Comparison of ENCODE assay signal across 25 mouse cellular contexts in the genomic region with DNA sequence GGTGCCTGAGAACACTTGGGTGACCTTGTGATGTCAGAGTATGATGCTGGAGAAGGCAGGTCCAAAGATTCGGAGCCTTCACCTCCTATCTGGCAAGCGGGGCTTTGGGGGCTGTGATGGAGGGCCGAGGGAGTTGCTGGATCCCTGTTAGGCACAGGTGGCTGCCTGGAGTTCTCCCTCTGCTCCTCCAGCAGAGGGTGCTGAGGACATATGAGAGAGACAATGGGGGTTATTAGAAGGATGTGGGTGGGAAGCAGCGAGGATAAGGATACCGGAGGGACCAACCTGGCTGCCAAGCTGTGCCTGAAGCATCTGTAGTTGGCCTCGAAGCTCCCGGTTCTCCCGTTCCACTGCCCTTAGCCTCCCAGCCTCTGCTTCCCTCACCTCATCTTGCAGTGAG. TPM values are rescaled to one million over a fixed set of nuclear protein-coding genes. Genes with fewer than 3 reads are reported as not detected.
DNase-seq lines count a peak whose midpoint lies in the region; ATAC-seq and TF ChIP-seq lines count a peak whose summit lies in the region.
"Had no signal": no experiment of that assay in that cellular context is flagged by ENCODE, and none has a peak within 500 bp of the region (broad histone marks: within the 10 kb centered on the region; RNA-seq: fewer than 3 reads in every experiment).

No protein-coding gene starts in this region.

- no peaks in the 10 kb centered on the region for H3K9me3 ChIP-seq in hindbrain, postnatal 0 days (ENCODE audit: low read length)
- H3K9me3 ChIP-seq in hindbrain, embryonic 14.5 days (ENCODE audit: control insufficient read depth, low read length): no peaks in the 10 kb centered on the region
- no peaks in the 10 kb centered on the region for H3K9me3 ChIP-seq in liver, embryonic 12.5 days (replicated peaks)
- no peaks in the 10 kb centered on the region for H3K9me3 ChIP-seq in liver, embryonic 14.5 days (ENCODE audit: control insufficient read depth, low read length)
- H3K9me3 ChIP-seq: embryonic facial prominence, embryonic 15.5 days; heart, embryonic 15.5 days; limb, embryonic 13.5 days; midbrain, embryonic 12.5 days; neural tube, embryonic 15.5 days had no signal

- no peak overlapping the region for H3K4me2 ChIP-seq in hindbrain, postnatal 0 days (ENCODE audit: low read depth, low read length)
- H3K4me2 ChIP-seq in hindbrain, embryonic 14.5 days (replicated peaks): no peak overlapping the region
- H3K4me2 ChIP-seq in liver, embryonic 12.5 days: no peak overlapping the region
- no peak overlapping the region for H3K4me2 ChIP-seq in liver, embryonic 14.5 days (ENCODE audit: low read depth)
- H3K4me2 ChIP-seq: embryonic facial prominence, embryonic 15.5 days; heart, embryonic 15.5 days; limb, embryonic 13.5 days; midbrain, embryonic 12.5 days; neural tube, embryonic 15.5 days had no signal

- H3K27me3 ChIP-seq in hindbrain, postnatal 0 days (ENCODE audit: insufficient read depth, low read length): peaks cover 5% of the 10 kb centered on the region; the same call in 1 of the 2 replicates
- H3K27me3 ChIP-seq in hindbrain, embryonic 14.5 days (ENCODE audit: control insufficient read depth, insufficient read depth, low read length): peaks cover 19% of the 10 kb centered on the region; the same call in 1 of the 2 replicates
- H3K27me3 ChIP-seq in liver, embryonic 12.5 days (replicated peaks): peaks cover 25% of the 10 kb centered on the region
- H3K27me3 ChIP-seq in liver, embryonic 14.5 days (ENCODE audit: control insufficient read depth, insufficient read depth, low read length): no peaks in the 10 kb centered on the region

- H3K4me1 ChIP-seq in hindbrain, postnatal 0 days (ENCODE audit: insufficient read depth, low read length): peaks cover 6% of the 10 kb centered on the region; the same call in 1 of the 2 replicates
- peaks cover 9% of the 10 kb centered on the region; the same call in 1 of the 2 replicates for H3K4me1 ChIP-seq in hindbrain, embryonic 14.5 days (replicated peaks; ENCODE audit: control insufficient read depth, insufficient read depth, low read length)
- peaks cover 37% of the 10 kb centered on the region for H3K4me1 ChIP-seq in liver, embryonic 12.5 days
- H3K4me1 ChIP-seq in liver, embryonic 14.5 days (replicated peaks; ENCODE audit: control insufficient read depth in 2 of 2, insufficient read depth in 2 of 2, low read length in 1 of 2): peaks cover 0 to 7% of the 10 kb centered on the region in 2 experiments; a peak in 1 of 4 replicates

- no peak overlapping the region for H3K4me3 ChIP-seq in hindbrain, postnatal 0 days (ENCODE audit: low read length)
- no peak overlapping the region for H3K4me3 ChIP-seq in hindbrain, embryonic 14.5 days (replicated peaks; ENCODE audit: low read length)
- no peak overlapping the region for H3K4me3 ChIP-seq in liver, embryonic 12.5 days
- no peak overlapping the region for H3K4me3 ChIP-seq in liver, embryonic 14.5 days (ENCODE audit: insufficient read depth in 1 of 2, low read depth in 2 of 2, low read length in 2 of 2)
- H3K4me3 ChIP-seq: embryonic facial prominence, embryonic 15.5 days; heart, embryonic 15.5 days; limb, embryonic 13.5 days; midbrain, embryonic 12.5 days; neural tube, embryonic 15.5 days had no signal

- no peak overlapping the region for H3K9ac ChIP-seq in hindbrain, postnatal 0 days (replicated peaks; ENCODE audit: low read length)
- H3K9ac ChIP-seq in hindbrain, embryonic 14.5 days: no peak overlapping the region
- H3K9ac ChIP-seq in liver, embryonic 12.5 days: no peak overlapping the region
- no peak overlapping the region for H3K9ac ChIP-seq in liver, embryonic 14.5 days (replicated peaks)
- H3K9ac ChIP-seq: embryonic facial prominence, embryonic 15.5 days; forebrain, postnatal 0 days; heart, embryonic 15.5 days; limb, embryonic 13.5 days; midbrain, embryonic 12.5 days; neural tube, embryonic 15.5 days had no signal

- no peaks in the 10 kb centered on the region for H3K36me3 ChIP-seq in hindbrain, postnatal 0 days (ENCODE audit: insufficient read depth, low read length)
- H3K36me3 ChIP-seq in hindbrain, embryonic 14.5 days (replicated peaks; ENCODE audit: control insufficient read depth, insufficient read depth): no peaks in the 10 kb centered on the region
- no peaks in the 10 kb centered on the region for H3K36me3 ChIP-seq in liver, embryonic 12.5 days
- no peaks in the 10 kb centered on the region for H3K36me3 ChIP-seq in liver, embryonic 14.5 days (replicated peaks; ENCODE audit: control insufficient read depth, insufficient read depth, low read depth)
- H3K36me3 ChIP-seq: embryonic facial prominence, embryonic 15.5 days; heart, embryonic 15.5 days; limb, embryonic 13.5 days; midbrain, embryonic 12.5 days; neural tube, embryonic 15.5 days had no signal

- no peak for TF ChIP-seq EP300 in liver, embryonic 14.5 days (IDR thresholded peaks at IDR 0.05; ENCODE audit: low read depth)

- ATAC-seq in hindbrain, postnatal 0 days: no peak
- no peak for ATAC-seq in hindbrain, embryonic 14.5 days (ENCODE audit: low FRiP score)
- no peak for ATAC-seq in liver, embryonic 12.5 days
- no peak for ATAC-seq in liver, embryonic 14.5 days (ENCODE audit: insufficient read depth)
- ATAC-seq: forebrain, postnatal 0 days; hindbrain, embryonic 16.5 days had no signal

- peak; percentile 26 to 37 for DNase-seq in cerebellum, postnatal 10 days
- no peak for DNase-seq in cerebellum, postnatal 14 days
- no peak for DNase-seq in hindbrain, postnatal 0 days (ENCODE audit: low spot score)
- DNase-seq in hindbrain, embryonic 14.5 days (ENCODE audit: low spot score): no peak
- peak; percentile 3 for DNase-seq in liver
- DNase-seq in liver, embryonic 14.5 days (ENCODE audit: low read depth in 3 of 3, low spot score in 3 of 3): no peak
- DNase-seq in cerebellum, adult 11-12 months: no peak
- DNase-seq: adrenal gland, postnatal 25 days; cerebellum, postnatal 25 days; embryo, embryonic 11 days; forebrain, postnatal 0 days; gastrocnemius, postnatal 25 days; kidney, adult 11 months; kidney, postnatal 14 days; layer of hippocampus, postnatal 36 days; lung, adult 18-20 months; lung, postnatal 14 days; thymus, postnatal 14 days had no signal

- TF ChIP-seq CTCF in hindbrain, postnatal 0 days (IDR thresholded peaks at IDR 0.05; ENCODE audit: low read depth): peak; percentile 21; the same call in 1 of the 2 replicates
- TF ChIP-seq CTCF in liver, embryonic 14.5 days (IDR thresholded peaks at IDR 0.05; ENCODE audit: low read depth): peak; percentile 17

- H3K27ac ChIP-seq in hindbrain, postnatal 0 days: no peak overlapping the region
- H3K27ac ChIP-seq in hindbrain, embryonic 14.5 days: no peak overlapping the region
- no peak overlapping the region for H3K27ac ChIP-seq in liver, embryonic 12.5 days
- no peak overlapping the region for H3K27ac ChIP-seq in liver, embryonic 14.5 days
- H3K27ac ChIP-seq: embryonic facial prominence, embryonic 15.5 days; heart, embryonic 15.5 days; limb, embryonic 13.5 days; midbrain, embryonic 12.5 days; neural tube, embryonic 15.5 days had no signal

- whole genome bisulfite sequencing in hindbrain, postnatal 0 days: 72% methylated on average over 8 of the region's 8 CpGs
- 76% methylated on average over 8 of the region's 8 CpGs for WGBS in hindbrain, embryonic 14.5 days
- 76% methylated on average over 7 of the region's 8 CpGs for WGBS in liver, embryonic 12.5 days (ENCODE audit: insufficient replicate concordance)
- WGBS in liver, embryonic 14.5 days (ENCODE audit: insufficient replicate concordance): 77% methylated on average over 8 of the region's 8 CpGs

RNA-seq across cellular contexts. Expression of gene Ccdc88b, which starts 4.1 kb away (rescaled TPM):
- 1.8 and 2.2 TPM in 2 replicates for total RNA-seq in hindbrain, postnatal 0 days (2014; rRNA removed)
- 1.2 and 1.5 TPM in 2 replicates for polyA plus RNA-seq in hindbrain, postnatal 0 days (2015; fragmentation: Nextera tagmentation; extraction: Ambion mirVana)
- 0.48 and 0.90 TPM in 2 replicates for polyA plus RNA-seq in hindbrain, embryonic 14.5 days (2014; fragmentation: Nextera tagmentation; extraction: Ambion mirVana)
- polyA plus RNA-seq in liver, embryonic 12.5 days (2016; fragmentation: Nextera tagmentation; extraction: Ambion mirVana): 2.8 and 3.3 TPM in 2 replicates
- polyA plus RNA-seq in liver, embryonic 14.5 days (2012; rRNA removed): 1.5 and 2.3 TPM in 2 replicates
- 0.76 and 1.1 TPM in 2 replicates for polyA plus RNA-seq in liver, embryonic 14.5 days (2014; fragmentation: Nextera tagmentation; extraction: Ambion mirVana)

RNA-seq across cellular contexts. Expression of gene Rps6ka4, which starts 13.5 kb away (rescaled TPM):
- total RNA-seq in hindbrain, postnatal 0 days (2014; rRNA removed): 26.0 and 27.7 TPM in 2 replicates
- polyA plus RNA-seq in hindbrain, postnatal 0 days (2015; fragmentation: Nextera tagmentation; extraction: Ambion mirVana): 19.5 and 22.1 TPM in 2 replicates
- 10.6 and 11.1 TPM in 2 replicates for polyA plus RNA-seq in hindbrain, embryonic 14.5 days (2014; fragmentation: Nextera tagmentation; extraction: Ambion mirVana)
- 8.5 and 8.7 TPM in 2 replicates for polyA plus RNA-seq in liver, embryonic 12.5 days (2016; fragmentation: Nextera tagmentation; extraction: Ambion mirVana)
- polyA plus RNA-seq in liver, embryonic 14.5 days (2012; rRNA removed): 3.0 and 3.1 TPM in 2 replicates
- 4.3 and 5.4 TPM in 2 replicates for polyA plus RNA-seq in liver, embryonic 14.5 days (2014; fragmentation: Nextera tagmentation; extraction: Ambion mirVana)

RNA-seq across cellular contexts. Expression of gene Trmt112, which starts 55.6 kb away (rescaled TPM):
- total RNA-seq in hindbrain, postnatal 0 days (2014; rRNA removed): 61.7 and 68.6 TPM in 2 replicates
- 109 and 111 TPM in 2 replicates for polyA plus RNA-seq in hindbrain, postnatal 0 days (2015; fragmentation: Nextera tagmentation; extraction: Ambion mirVana)
- 107 and 118 TPM in 2 replicates for polyA plus RNA-seq in hindbrain, embryonic 14.5 days (2014; fragmentation: Nextera tagmentation; extraction: Ambion mirVana)
- polyA plus RNA-seq in liver, embryonic 12.5 days (2016; fragmentation: Nextera tagmentation; extraction: Ambion mirVana): 115 TPM in 2 replicates
- 65.7 and 69.4 TPM in 2 replicates for polyA plus RNA-seq in liver, embryonic 14.5 days (2012; rRNA removed)
- polyA plus RNA-seq in liver, embryonic 14.5 days (2014; fragmentation: Nextera tagmentation; extraction: Ambion mirVana): 75.2 and 77.4 TPM in 2 replicates

RNA-seq across cellular contexts. Expression of gene Prdx5, which starts 56.0 kb away (rescaled TPM):
- 184 and 228 TPM in 2 replicates for total RNA-seq in hindbrain, postnatal 0 days (2014; rRNA removed)
- 587 and 589 TPM in 2 replicates for polyA plus RNA-seq in hindbrain, postnatal 0 days (2015; fragmentation: Nextera tagmentation; extraction: Ambion mirVana)
- 291 and 300 TPM in 2 replicates for polyA plus RNA-seq in hindbrain, embryonic 14.5 days (2014; fragmentation: Nextera tagmentation; extraction: Ambion mirVana)
- polyA plus RNA-seq in liver, embryonic 12.5 days (2016; fragmentation: Nextera tagmentation; extraction: Ambion mirVana): 94.2 and 101 TPM in 2 replicates
- polyA plus RNA-seq in liver, embryonic 14.5 days (2012; rRNA removed): 41.8 and 54.9 TPM in 2 replicates
- 78.7 and 87.2 TPM in 2 replicates for polyA plus RNA-seq in liver, embryonic 14.5 days (2014; fragmentation: Nextera tagmentation; extraction: Ambion mirVana)

Comparison
In these comparisons a context has a peak if more than half of its experiments do, and no peak if none do; other contexts are left out.
1. DNase-seq: peak in cerebellum, postnatal 10 days (2 of 2) and liver (single experiment); none in cerebellum, postnatal 14 days (0 of 2), hindbrain, postnatal 0 days (single experiment), hindbrain, embryonic 14.5 days (single experiment), liver, embryonic 14.5 days (0 of 3) and cerebellum, adult 11-12 months (single experiment).